ENCODE assay signal across 9 mouse cellular contexts in the genomic region with DNA sequence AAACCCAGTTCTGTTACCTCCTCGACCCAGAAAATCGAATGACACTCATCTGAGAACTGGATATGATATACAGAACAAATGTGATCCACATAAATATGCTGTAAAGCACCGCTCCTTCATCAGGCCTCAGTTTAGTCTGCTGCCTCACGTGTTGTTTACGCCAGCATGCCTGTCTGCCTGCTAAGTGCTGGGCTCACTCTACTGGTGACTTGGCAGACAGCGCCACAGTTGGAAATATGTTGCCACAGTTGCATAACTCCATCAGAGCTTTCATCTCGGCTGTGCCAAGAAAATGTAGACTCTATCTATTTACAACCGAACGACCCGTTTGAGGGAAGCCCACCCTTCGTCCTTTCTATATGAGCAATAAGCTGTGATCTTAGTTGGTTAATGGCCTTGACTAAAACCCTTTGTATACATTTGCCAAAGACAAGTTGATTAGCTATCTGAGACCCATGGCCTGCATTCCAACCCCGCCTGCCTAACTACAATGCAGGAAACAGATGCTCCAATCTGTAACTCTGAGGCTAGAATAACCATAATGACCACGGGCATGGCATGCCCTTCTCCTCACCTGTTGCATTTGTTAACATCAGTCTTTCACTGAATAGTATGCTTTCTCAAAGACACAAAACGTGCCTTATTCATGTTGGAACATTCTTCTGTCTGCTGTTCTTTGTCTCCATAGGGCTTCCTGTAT. TPM values are rescaled to one million over a fixed set of nuclear protein-coding genes. Genes with fewer than 3 reads are reported as not detected.
DNase-seq lines count a peak whose midpoint lies in the region; ATAC-seq lines count a peak whose summit lies in the region.
"Had no signal": no experiment of that assay in that cellular context is flagged by ENCODE, and none has a peak within 500 bp of the region (broad histone marks: within the 10 kb centered on the region; RNA-seq: fewer than 3 reads in every experiment).

No protein-coding gene starts in this region.

- WGBS in limb, embryonic 13.5 days, result 62% methylated on average over 14 of the region's 14 CpGs
- WGBS in limb, embryonic 10.5 days, result 73% methylated on average over 14 of the region's 14 CpGs
- WGBS in hindbrain, embryonic 11.5 days, result 88% methylated on average over 14 of the region's 14 CpGs

- no peaks in the 10 kb centered on the region for H3K4me1 ChIP-seq in limb, embryonic 13.5 days
- H3K4me1 ChIP-seq in limb, embryonic 10.5 days, result no peaks in the 10 kb centered on the region; the same call in 1 of the 2 replicates
- H3K4me1 ChIP-seq in hindbrain, embryonic 11.5 days (replicated peaks; ENCODE audit: control insufficient read depth, insufficient read depth, low read length), result no peaks in the 10 kb centered on the region

- no peak overlapping the region for H3K4me3 ChIP-seq in limb, embryonic 13.5 days
- no peak overlapping the region for H3K4me3 ChIP-seq in limb, embryonic 10.5 days
- no peak overlapping the region for H3K4me3 ChIP-seq in hindbrain, embryonic 11.5 days (ENCODE audit: low read depth, low read length)

- peak; percentile 67; the same call in 1 of the 2 replicates for ATAC-seq in limb, embryonic 13.5 days (ENCODE audit: low FRiP score, low read depth)
- no peak for ATAC-seq in hindbrain, embryonic 11.5 days (ENCODE audit: low FRiP score)

- H3K27me3 ChIP-seq in limb, embryonic 13.5 days, result no peaks in the 10 kb centered on the region
- H3K27me3 ChIP-seq in limb, embryonic 10.5 days (ENCODE audit: low read depth, poor library complexity, severe bottlenecking), result no peaks in the 10 kb centered on the region
- H3K27me3 ChIP-seq in hindbrain, embryonic 11.5 days (ENCODE audit: control insufficient read depth, insufficient read depth, low read length), result no peaks in the 10 kb centered on the region

- no peak overlapping the region for H3K9ac ChIP-seq in limb, embryonic 13.5 days
- no peak overlapping the region for H3K9ac ChIP-seq in hindbrain, embryonic 11.5 days (ENCODE audit: low read depth, low read length)

- no peak overlapping the region for H3K27ac ChIP-seq in limb, embryonic 13.5 days
- H3K27ac ChIP-seq in limb, embryonic 10.5 days, result no peak overlapping the region
- H3K27ac ChIP-seq in hindbrain, embryonic 11.5 days (ENCODE audit: low read depth, low read length), result no peak overlapping the region

- H3K36me3 ChIP-seq in limb, embryonic 13.5 days, result no peaks in the 10 kb centered on the region
- no peaks in the 10 kb centered on the region for H3K36me3 ChIP-seq in limb, embryonic 10.5 days
- no peaks in the 10 kb centered on the region for H3K36me3 ChIP-seq in hindbrain, embryonic 11.5 days (ENCODE audit: control insufficient read depth, insufficient read depth, low read length)

- no peak overlapping the region for H3K4me2 ChIP-seq in limb, embryonic 13.5 days (replicated peaks)
- H3K4me2 ChIP-seq in hindbrain, embryonic 11.5 days (replicated peaks; ENCODE audit: low read depth, low read length), result no peak overlapping the region

- DNase-seq in limb, embryonic 10.5 days (ENCODE audit: low spot score), result no peak
- DNase-seq in frontal cortex, postnatal 10 days (ENCODE audit: low spot score in 2 of 2), result peak; percentile 6 to 11
- peak; percentile 9 to 12 for DNase-seq in left cerebral cortex, adult 18-20 months (ENCODE audit: low spot score in 2 of 2)
- peak; percentile 2 to 9 for DNase-seq in right cerebral cortex, postnatal 36 days (ENCODE audit: low spot score in 2 of 2)
- DNase-seq in thymus, postnatal 0 days (ENCODE audit: low spot score), result no peak
- no peak for DNase-seq in kidney, postnatal 4 days
- DNase-seq in hindbrain, embryonic 11.5 days (ENCODE audit: low spot score), result no peak

- H3K9me3 ChIP-seq in limb, embryonic 13.5 days, result no peaks in the 10 kb centered on the region
- H3K9me3 ChIP-seq in limb, embryonic 10.5 days (replicated peaks), result no peaks in the 10 kb centered on the region
- no peaks in the 10 kb centered on the region for H3K9me3 ChIP-seq in hindbrain, embryonic 11.5 days (ENCODE audit: control insufficient read depth, low read length)

RNA-seq across cellular contexts. Expression of a gene that starts 33.8 kb away (rescaled TPM):
- polyA plus RNA-seq in limb, embryonic 13.5 days (2015; fragmentation: Nextera tagmentation; extraction: Ambion mirVana), result 0.47 and 0.79 TPM in 2 replicates
- polyA plus RNA-seq in limb, embryonic 10.5 days (2016; fragmentation: Nextera tagmentation; extraction: Ambion mirVana), result 0.70 and 1.1 TPM in 2 replicates
- total RNA-seq in left cerebral cortex, adult 18-20 months (2021), result under 1 TPM in 1 of 2 experiments, not detected in 1; 0.70 TPM
- polyA plus RNA-seq in thymus, postnatal 0 days (2015; fragmentation: Nextera tagmentation; extraction: Ambion mirVana), result 0.33 and 0.55 TPM in 2 replicates
- polyA plus RNA-seq in hindbrain, embryonic 11.5 days (2014; fragmentation: Nextera tagmentation; extraction: Ambion mirVana), result 1.0 and 1.5 TPM in 2 replicates
- total RNA-seq: gastrocnemius, postnatal 4 days had no signal

Comparison
In these comparisons a context has a peak if more than half of its experiments do, and no peak if none do; other contexts are left out.
1. DNase-seq: peak in frontal cortex, postnatal 10 days (2 of 2), left cerebral cortex, adult 18-20 months (2 of 2) and right cerebral cortex, postnatal 36 days (2 of 2); none in limb, embryonic 10.5 days (single experiment), thymus, postnatal 0 days (single experiment), kidney, postnatal 4 days (0 of 2) and hindbrain, embryonic 11.5 days (single experiment).